Mouse (Mus musculus): ENCODE results near the gene Scai. TPM values are rescaled to one million over a fixed set of nuclear protein-coding genes. Genes with fewer than 3 reads are reported as not detected.

Scai gene
- polyA plus RNA-seq, 1 experiment: 5.7 TPM

Other genes with a start within 250 kb of the Scai start
- gene Wdr38, start 193.3 kb downstream of the Scai start, polyA plus RNA-seq (2012; rRNA removed): 0.88 and 1.1 TPM in 2 replicates
- gene Arpc5l, start 185.4 kb downstream of the Scai start, polyA plus RNA-seq (2012; rRNA removed): 72.3 and 79.9 TPM in 2 replicates
- 609 and 648 TPM in 2 replicates for gene Rpl35, start 185.1 kb downstream of the Scai start, polyA plus RNA-seq (2012; rRNA removed)
- 27.6 and 33.4 TPM in 2 replicates for gene Golga1, start 125.2 kb downstream of the Scai start, polyA plus RNA-seq (2012; rRNA removed)
- gene Ppp6c, start 35.7 kb upstream of the Scai start, polyA plus RNA-seq (2012; rRNA removed): 48.7 and 51.5 TPM in 2 replicates